Mouse (Mus musculus): ENCODE measurements around the gene Rps10. TPM values are rescaled to one million over a fixed set of nuclear protein-coding genes. Genes with fewer than 3 reads are reported as not detected.
A peak's percentile ranks its signal among the peaks of the same experiment; 100 is the strongest.

Gene Rps10
- polyA plus RNA-seq, 1 experiment from 2014 or later, result 496 TPM

DNA sequence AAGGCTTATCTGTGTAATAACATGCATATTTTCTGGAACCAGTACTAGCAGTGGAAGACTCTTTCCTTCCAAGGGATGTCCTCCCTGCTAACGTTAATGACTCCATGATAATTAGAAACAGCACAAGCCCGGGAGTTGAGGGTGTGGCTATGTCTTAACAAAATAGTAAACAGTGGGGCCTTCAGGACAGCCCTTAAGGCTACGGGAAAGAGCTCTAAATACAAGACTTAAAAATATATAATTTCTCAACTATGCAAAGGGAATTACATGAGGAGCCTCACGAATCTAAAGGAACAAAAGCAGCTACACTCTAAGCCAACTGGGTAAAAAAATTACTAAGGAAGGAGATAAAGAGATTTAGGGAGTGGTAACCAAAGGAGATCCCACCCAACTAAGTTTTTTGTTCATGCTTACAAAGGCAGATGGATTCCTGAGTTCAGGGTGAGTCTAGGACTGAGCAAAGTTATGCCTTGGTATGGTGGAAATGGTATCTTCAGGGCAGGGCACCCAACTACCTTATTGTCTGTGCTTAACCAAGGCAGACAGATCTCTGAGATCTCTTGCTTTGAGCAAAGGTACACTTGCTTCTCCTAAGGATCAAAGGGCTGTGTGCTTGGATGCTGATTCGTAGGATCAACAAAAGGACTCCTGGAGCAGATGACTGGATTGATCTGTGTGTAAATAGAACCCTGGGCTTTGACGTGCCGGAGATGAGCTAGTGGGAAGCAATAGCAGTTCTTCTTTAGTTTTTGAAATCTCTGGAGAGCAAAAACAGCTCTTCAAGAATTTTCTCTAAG, 10.8 kb downstream of the Rps10 start:
- Histone ChIP-seq H3K27ac (replicated peaks) (no peak overlapping the region), H3K27me3 (no peaks in the 10 kb centered on the region), H3K4me1 (replicated peaks) (peaks cover 44% of the 10 kb centered on the region), H3K9me3 (replicated peaks) (no peaks in the 10 kb centered on the region), H3K36me3 (replicated peaks) (peaks cover 18% of the 10 kb centered on the region), H3K4me3 (replicated peaks) (no peak overlapping the region), H3K9ac (no peak overlapping the region), H3K4me2 (no peak overlapping the region)
- 52% methylated on average over 7 of the region's 7 CpGs for WGBS (ENCODE audit: insufficient replicate concordance)
- ATAC-seq (ENCODE audit: insufficient read depth), result no peak

DNA sequence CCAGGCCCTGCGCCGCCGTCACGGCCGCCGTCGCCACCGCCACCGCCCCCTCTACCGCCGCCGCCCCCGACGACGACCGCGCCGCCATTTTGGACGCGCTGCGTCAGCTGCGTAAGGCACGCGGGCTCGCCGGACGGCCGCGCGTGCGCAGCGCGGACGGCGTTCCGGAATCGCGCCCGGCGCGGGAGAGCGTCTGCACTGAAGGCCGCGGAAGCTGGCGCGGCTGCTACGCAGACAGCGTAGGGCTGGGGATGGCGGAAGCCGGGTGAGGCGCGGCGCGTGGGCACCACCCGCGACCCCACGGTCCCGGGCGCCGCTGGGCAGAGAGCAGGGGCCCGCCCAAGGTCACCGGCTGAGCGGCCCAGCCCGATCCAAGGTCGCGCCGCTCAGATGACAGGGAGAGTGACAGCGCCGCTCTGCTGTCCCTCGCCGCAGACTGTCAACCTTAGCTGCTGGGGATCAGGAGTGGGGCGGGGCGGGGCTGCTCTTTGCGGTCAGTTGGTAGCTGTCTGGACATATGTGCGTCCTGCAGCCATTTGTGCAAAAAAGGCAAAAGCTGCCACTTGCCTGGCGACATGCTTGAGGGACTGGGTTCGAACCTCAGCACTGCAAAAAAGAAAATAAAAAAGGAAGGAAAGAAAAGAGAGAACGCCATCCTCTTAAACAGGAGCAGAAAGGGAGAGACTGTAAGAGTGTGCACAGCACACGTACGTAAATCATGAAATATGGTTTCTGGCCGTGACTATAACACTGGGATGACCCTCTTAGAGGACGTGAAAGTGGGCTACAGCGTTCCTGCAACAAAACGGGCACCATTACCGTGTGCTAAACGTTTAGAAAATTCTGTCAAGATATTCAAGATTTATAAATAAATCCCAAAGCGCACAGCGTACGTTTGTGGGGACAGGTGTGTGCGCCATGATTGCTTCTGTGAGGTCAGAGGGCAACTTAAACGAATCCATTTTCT, 12.8 kb downstream of the Rps10 start, which contains the start of gene Nudt3:
Nudt3 (minus strand) TSS at position 136 of the 967 bp plus-strand sequence.
- H3K4me2 ChIP-seq, result peak within 1 kb of the TSS; percentile 97
- H3K9ac ChIP-seq, result peak within 1 kb of the TSS; percentile 91
- 6% methylated on average over 91 of the region's 91 CpGs for WGBS (ENCODE audit: insufficient replicate concordance)
- no peaks in the 10 kb centered on the region for H3K27me3 ChIP-seq
- ATAC-seq (ENCODE audit: insufficient read depth), result peak; percentile 88
- no peaks in the 10 kb centered on the region for H3K9me3 ChIP-seq (replicated peaks)
- H3K4me3 ChIP-seq (replicated peaks), result peak within 1 kb of the TSS; percentile 93
- H3K36me3 ChIP-seq (replicated peaks), result 0 out of 2 replicates have a peak, but pooled peaks cover 2% of the 10 kb centered on the region
- H3K4me1 ChIP-seq (replicated peaks), result peaks cover 54% of the 10 kb centered on the region
- H3K27ac ChIP-seq (replicated peaks), result peak within 1 kb of the TSS; percentile 89

DNA sequence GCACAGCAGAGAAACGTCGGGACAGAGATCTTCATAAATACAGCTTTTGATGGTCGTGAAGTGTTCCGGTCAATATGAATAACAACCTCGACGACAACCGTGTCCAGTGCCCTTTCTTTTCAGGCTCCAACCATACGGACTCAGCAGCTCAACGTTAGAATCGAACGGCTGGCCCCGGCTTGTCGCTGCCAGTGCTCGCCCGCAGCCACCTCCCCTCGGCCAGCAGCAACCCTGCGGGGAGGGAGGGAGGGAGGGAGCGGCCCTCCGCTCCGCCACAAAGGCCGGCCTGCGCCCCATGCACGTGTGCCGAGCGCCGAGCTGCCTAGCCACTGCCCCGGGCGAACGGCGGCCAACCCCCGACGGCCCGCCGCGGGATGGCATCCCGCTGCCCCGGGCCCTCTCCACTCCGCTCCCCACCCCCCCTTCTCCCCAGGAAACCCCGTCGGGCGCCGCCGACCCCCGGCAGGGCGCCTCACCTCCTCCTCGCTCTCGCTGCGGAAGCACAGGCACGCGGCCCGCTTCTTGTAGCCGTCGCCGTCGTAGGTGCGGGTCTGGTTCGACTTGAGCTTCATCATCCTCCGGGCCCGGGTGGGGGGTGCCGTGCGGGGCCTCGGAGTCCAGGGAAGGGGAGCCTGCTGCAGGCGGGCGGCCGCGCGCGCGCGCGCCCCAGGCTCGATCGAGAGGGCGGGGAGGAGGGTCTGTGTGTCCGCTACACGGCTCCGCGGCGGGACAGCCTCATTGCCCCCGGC, 13.7 kb downstream of the Rps10 start:
- peaks cover 2% of the 10 kb centered on the region for H3K36me3 ChIP-seq (replicated peaks)
- H3K4me3 ChIP-seq (replicated peaks), result peak overlapping the region; percentile 93
- H3K27me3 ChIP-seq, result no peaks in the 10 kb centered on the region
- under 1% methylated on average over 80 of the region's 80 CpGs for WGBS (ENCODE audit: insufficient replicate concordance)
- peak overlapping the region; percentile 91 for H3K9ac ChIP-seq
- H3K4me1 ChIP-seq (replicated peaks), result peaks cover 57% of the 10 kb centered on the region
- H3K4me2 ChIP-seq, result peak overlapping the region; percentile 97
- no peaks in the 10 kb centered on the region for H3K9me3 ChIP-seq (replicated peaks)
- H3K27ac ChIP-seq (replicated peaks), result peak overlapping the region; percentile 89
- ATAC-seq (ENCODE audit: insufficient read depth), result peak; percentile 63

DNA sequence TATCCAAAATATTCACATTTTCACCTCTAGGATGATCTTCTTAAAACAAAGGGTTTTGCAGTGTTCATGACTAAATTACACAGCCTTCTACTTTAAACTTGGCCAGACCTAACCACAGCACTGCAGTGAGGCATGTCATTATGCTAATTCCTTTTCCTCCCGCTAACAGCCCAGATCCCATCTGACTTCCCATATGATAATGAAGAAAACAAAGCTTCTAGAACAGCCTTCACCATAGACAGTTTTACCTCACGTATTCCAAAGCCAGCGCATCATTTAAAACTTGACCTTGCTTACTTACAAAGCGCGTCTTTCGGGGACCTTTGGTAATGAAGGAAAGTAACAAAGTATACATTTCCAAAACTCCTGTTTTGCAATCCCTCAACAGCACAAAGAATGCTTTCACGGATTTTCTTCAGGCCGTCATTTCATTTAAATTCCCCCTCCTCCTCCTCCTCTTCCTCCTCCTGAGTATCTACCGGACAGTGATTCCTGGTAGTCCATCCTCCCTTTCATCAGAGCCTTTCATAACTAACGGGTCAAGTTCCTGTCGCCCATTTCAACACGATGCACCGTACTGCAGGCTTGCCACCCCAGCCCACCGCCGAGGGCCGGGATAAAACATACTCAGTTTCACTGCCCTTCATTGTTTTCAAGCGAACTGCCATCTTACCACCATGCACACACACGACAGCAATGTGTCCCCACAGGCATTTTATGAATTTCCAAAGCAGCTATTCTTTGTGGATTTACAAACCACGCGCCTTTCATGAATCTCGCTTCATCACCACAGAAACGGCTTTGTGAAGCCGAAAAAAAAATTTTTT, 14.6 kb downstream of the Rps10 start:
- peak overlapping the region; percentile 89 for H3K27ac ChIP-seq (replicated peaks)
- peaks cover 8% of the 10 kb centered on the region for H3K36me3 ChIP-seq (replicated peaks)
- H3K9me3 ChIP-seq (replicated peaks), result no peaks in the 10 kb centered on the region
- no peak for ATAC-seq (ENCODE audit: insufficient read depth)
- 2% methylated on average over 23 of the region's 23 CpGs for WGBS (ENCODE audit: insufficient replicate concordance)
- no peaks in the 10 kb centered on the region for H3K27me3 ChIP-seq
- H3K4me1 ChIP-seq (replicated peaks), result peaks cover 57% of the 10 kb centered on the region
- H3K4me3 ChIP-seq (replicated peaks), result peak overlapping the region; percentile 93
- H3K4me2 ChIP-seq, result peak overlapping the region; percentile 97
- H3K9ac ChIP-seq, result peak overlapping the region; percentile 91

DNA sequence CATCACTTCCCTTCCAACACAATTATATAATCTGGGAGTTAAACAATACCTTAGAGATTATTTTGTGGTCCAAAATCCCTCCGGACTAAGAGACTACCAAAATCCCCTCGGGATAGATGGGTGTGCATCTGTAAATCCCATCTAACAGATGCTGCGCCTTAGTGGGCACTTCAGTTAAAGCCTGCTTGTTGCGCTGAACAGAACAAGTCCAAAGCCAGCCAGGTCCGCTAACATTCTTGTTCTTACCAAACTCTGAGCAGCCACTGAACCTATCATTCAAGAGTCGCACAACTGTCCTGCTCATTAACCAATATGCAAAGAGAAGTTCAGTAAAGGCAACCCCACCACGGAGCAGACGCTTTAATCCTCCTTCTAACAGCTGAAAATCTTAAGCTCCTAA, 15.3 kb downstream of the Rps10 start:
- WGBS (ENCODE audit: insufficient replicate concordance), result 52% methylated on average over 8 of the region's 8 CpGs

DNA sequence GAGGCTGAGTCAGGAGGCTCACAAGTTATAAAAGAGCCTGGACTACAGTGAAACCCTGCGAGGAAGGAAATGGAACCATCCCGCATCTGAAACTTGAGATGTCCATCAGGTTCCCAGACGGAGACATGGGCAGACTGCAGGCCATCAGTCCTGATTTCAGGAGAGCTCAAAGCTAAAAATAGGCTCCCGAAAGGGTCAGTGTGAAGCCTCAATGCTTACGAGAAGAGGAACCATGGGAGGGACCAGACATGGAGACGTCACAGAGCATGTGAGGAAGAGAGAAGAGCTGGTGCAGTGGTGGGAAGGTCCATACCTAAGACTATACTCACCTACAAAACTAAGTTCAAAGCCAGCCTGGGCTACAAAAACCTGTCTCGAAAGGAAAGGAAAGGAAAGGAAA, 21.1 kb downstream of the Rps10 start:
- Histone ChIP-seq H3K27ac (replicated peaks) (no peak overlapping the region), H3K4me2 (no peak overlapping the region), H3K4me3 (replicated peaks) (no peak overlapping the region), H3K4me1 (replicated peaks) (peaks cover 39% of the 10 kb centered on the region), H3K9ac (no peak overlapping the region), H3K36me3 (replicated peaks) (peaks cover 10% of the 10 kb centered on the region), H3K27me3 (no peaks in the 10 kb centered on the region), H3K9me3 (replicated peaks) (no peaks in the 10 kb centered on the region)
- no peak for ATAC-seq (ENCODE audit: insufficient read depth)
- WGBS (ENCODE audit: insufficient replicate concordance), result 61% methylated on average over 7 of the region's 7 CpGs

More for the DNA sequence above, 15.3 kb downstream of the Rps10 start:
- no peak overlapping the region for H3K27ac ChIP-seq (replicated peaks)
- no peak for ATAC-seq (ENCODE audit: insufficient read depth)
- H3K4me3 ChIP-seq (replicated peaks), result peak overlapping the region; percentile 93
- H3K4me2 ChIP-seq, result peak overlapping the region; percentile 97
- H3K9ac ChIP-seq, result no peak overlapping the region
- H3K36me3 ChIP-seq (replicated peaks), result peaks cover 10% of the 10 kb centered on the region
- H3K4me1 ChIP-seq (replicated peaks), result peaks cover 57% of the 10 kb centered on the region
- H3K9me3 ChIP-seq (replicated peaks), result no peaks in the 10 kb centered on the region
- no peaks in the 10 kb centered on the region for H3K27me3 ChIP-seq

DNA sequence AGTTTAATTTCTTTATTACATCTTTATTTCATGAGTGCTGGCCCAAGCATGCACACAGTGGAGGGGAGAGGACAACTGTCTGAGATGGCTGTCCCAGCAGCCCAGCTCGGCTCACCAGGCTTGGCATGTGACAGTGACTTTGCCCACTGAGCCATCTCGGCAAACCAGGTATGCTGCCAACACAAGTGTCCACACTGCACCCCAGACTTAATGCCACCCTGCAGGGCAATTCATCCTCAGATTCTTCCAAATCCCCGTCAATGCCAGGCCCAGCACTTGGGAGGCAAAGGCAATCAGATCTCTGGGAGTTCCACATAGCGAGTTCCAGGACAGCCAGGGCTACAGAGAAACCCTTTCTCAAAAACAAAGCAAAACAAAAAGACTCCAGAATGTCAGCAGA, 23.5 kb downstream of the Rps10 start:
- Histone ChIP-seq H3K9me3 (replicated peaks) (no peaks in the 10 kb centered on the region), H3K4me2 (no peak overlapping the region), H3K9ac (no peak overlapping the region), H3K4me1 (replicated peaks) (peaks cover 34% of the 10 kb centered on the region), H3K27ac (replicated peaks) (no peak overlapping the region), H3K4me3 (replicated peaks) (no peak overlapping the region), H3K36me3 (replicated peaks) (peaks cover 18% of the 10 kb centered on the region), H3K27me3 (no peaks in the 10 kb centered on the region)
- ATAC-seq (ENCODE audit: insufficient read depth), result no peak
- WGBS (ENCODE audit: insufficient replicate concordance), result 71% methylated on average over 4 of the region's 4 CpGs

DNA sequence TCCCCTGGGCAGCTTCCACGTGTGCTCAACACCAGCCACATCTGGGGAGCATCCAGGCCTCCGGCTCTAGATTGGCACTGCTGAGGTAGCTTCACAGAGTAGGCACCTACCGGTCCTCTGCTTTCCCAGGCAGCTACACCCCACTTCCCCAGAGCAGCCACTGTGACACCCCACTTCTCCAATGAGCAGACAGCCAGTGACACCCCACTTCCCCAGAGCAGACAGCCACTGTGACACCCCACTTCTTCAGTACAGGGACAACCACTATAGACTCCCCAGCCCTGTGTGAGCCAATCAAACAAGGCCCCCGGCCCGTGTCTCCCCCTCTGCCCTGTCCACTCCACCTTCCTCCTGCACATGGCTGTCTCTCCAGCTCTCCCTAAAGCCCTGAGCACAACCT, 24.5 kb downstream of the Rps10 start:
- Histone ChIP-seq H3K36me3 (replicated peaks) (peaks cover 13% of the 10 kb centered on the region; the same call in 1 of the 2 replicates), H3K4me1 (replicated peaks) (peaks cover 34% of the 10 kb centered on the region), H3K27me3 (no peaks in the 10 kb centered on the region), H3K27ac (replicated peaks) (no peak overlapping the region), H3K4me3 (replicated peaks) (no peak overlapping the region), H3K4me2 (no peak overlapping the region), H3K9me3 (replicated peaks) (no peaks in the 10 kb centered on the region), H3K9ac (no peak overlapping the region)
- ATAC-seq (ENCODE audit: insufficient read depth), result no peak
- 61% methylated on average over 5 of the region's 5 CpGs for WGBS (ENCODE audit: insufficient replicate concordance)

DNA sequence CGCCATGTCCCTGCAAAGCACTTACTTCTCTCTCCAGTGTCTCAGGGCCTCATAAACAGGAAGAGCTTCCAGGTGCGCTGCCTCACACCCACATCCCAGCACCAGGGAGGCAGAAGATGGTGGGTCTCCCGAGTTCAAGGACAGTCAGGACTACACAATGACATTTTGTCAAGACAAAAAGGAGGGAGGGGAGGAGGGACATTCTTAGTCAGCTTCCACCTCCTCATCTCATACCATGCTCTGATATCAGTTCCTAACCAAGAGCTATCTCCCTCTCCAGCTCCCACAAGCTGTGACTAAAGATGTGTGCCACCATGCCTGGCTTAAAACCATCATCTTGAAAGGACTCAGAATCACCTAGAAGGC, 25.0 kb downstream of the Rps10 start:
- Histone ChIP-seq H3K4me2 (no peak overlapping the region), H3K36me3 (replicated peaks) (peaks cover 10% of the 10 kb centered on the region; the same call in 1 of the 2 replicates), H3K9me3 (replicated peaks) (no peaks in the 10 kb centered on the region), H3K9ac (no peak overlapping the region), H3K27ac (replicated peaks) (no peak overlapping the region), H3K4me3 (replicated peaks) (no peak overlapping the region), H3K4me1 (replicated peaks) (peaks cover 34% of the 10 kb centered on the region), H3K27me3 (no peaks in the 10 kb centered on the region)
- 33% methylated on average over 3 of the region's 3 CpGs for WGBS (ENCODE audit: insufficient replicate concordance)
- ATAC-seq (ENCODE audit: insufficient read depth), result no peak

Data from liver, embryonic 15.5 days (tissue).